In genomic region chr1:135462304-135462703, GRCm38 (mm10) we compare ENCODE assay signal across 10 mouse cellular contexts. TPM values are rescaled to one million over a fixed set of nuclear protein-coding genes. Genes with fewer than 3 reads are reported as not detected.
DNase-seq lines count a peak whose midpoint lies in the region; ATAC-seq and TF ChIP-seq lines count a peak whose summit lies in the region.
"Had no signal": no experiment of that assay in that cellular context is flagged by ENCODE, and none has a peak within 500 bp of the region (broad histone marks: within the 10 kb centered on the region; RNA-seq: fewer than 3 reads in every experiment).

No protein-coding gene starts in this region.

- no peak overlapping the region for H3K9ac ChIP-seq in forebrain, embryonic 14.5 days (ENCODE audit: low read length)
- no peak overlapping the region for H3K9ac ChIP-seq in forebrain, embryonic 13.5 days
- H3K9ac ChIP-seq in midbrain, postnatal 0 days (replicated peaks; ENCODE audit: low read length, poor library complexity, severe bottlenecking): no peak overlapping the region
- H3K9ac ChIP-seq in midbrain, embryonic 14.5 days (replicated peaks; ENCODE audit: low read length): no peak overlapping the region
- H3K9ac ChIP-seq in kidney, embryonic 15.5 days: no peak overlapping the region
- no peak overlapping the region for H3K9ac ChIP-seq in stomach, embryonic 15.5 days
- H3K9ac ChIP-seq: hindbrain, embryonic 12.5 days had no signal

- H3K27ac ChIP-seq in forebrain, embryonic 14.5 days (ENCODE audit: low read depth, low read length): 0 out of 2 replicates have a peak overlapping the region, but pooled peaks have one; percentile 30
- H3K27ac ChIP-seq in forebrain, embryonic 13.5 days: no peak overlapping the region
- H3K27ac ChIP-seq in midbrain, postnatal 0 days (ENCODE audit: low read depth, low read length): no peak overlapping the region
- no peak overlapping the region for H3K27ac ChIP-seq in midbrain, embryonic 14.5 days (replicated peaks; ENCODE audit: low read depth, low read length)
- peak overlapping the region; percentile 81 for H3K27ac ChIP-seq in kidney, embryonic 15.5 days
- H3K27ac ChIP-seq in stomach, embryonic 15.5 days: peak overlapping the region; percentile 74
- H3K27ac ChIP-seq: hindbrain, embryonic 12.5 days had no signal

- peak; percentile 33 for DNase-seq in forebrain, embryonic 14.5 days (ENCODE audit: low spot score)
- peak; percentile 22 for DNase-seq in midbrain, postnatal 0 days (ENCODE audit: low spot score)
- DNase-seq in midbrain, embryonic 14.5 days: no peak
- no peak for DNase-seq in ovary, adult 18-20 months (ENCODE audit: low spot score)
- DNase-seq: cerebellum, adult 11 months had no signal

- H3K27me3 ChIP-seq in forebrain, embryonic 14.5 days (replicated peaks; ENCODE audit: control insufficient read depth, insufficient read depth, low read length): no peaks in the 10 kb centered on the region
- no peaks in the 10 kb centered on the region for H3K27me3 ChIP-seq in forebrain, embryonic 13.5 days
- no peaks in the 10 kb centered on the region for H3K27me3 ChIP-seq in midbrain, postnatal 0 days (ENCODE audit: insufficient read depth, low read length)
- no peaks in the 10 kb centered on the region for H3K27me3 ChIP-seq in midbrain, embryonic 14.5 days (ENCODE audit: control insufficient read depth, insufficient read depth, low read length)
- H3K27me3 ChIP-seq in kidney, embryonic 15.5 days: no peaks in the 10 kb centered on the region
- H3K27me3 ChIP-seq in stomach, embryonic 15.5 days (replicated peaks): no peaks in the 10 kb centered on the region
- H3K27me3 ChIP-seq: hindbrain, embryonic 12.5 days had no signal

- no peaks in the 10 kb centered on the region for H3K9me3 ChIP-seq in forebrain, embryonic 14.5 days (replicated peaks; ENCODE audit: control insufficient read depth, low read length)
- H3K9me3 ChIP-seq in forebrain, embryonic 13.5 days (replicated peaks): no peaks in the 10 kb centered on the region
- no peaks in the 10 kb centered on the region for H3K9me3 ChIP-seq in midbrain, postnatal 0 days (ENCODE audit: low read length)
- no peaks in the 10 kb centered on the region for H3K9me3 ChIP-seq in midbrain, embryonic 14.5 days (ENCODE audit: control insufficient read depth, low read length)
- no peaks in the 10 kb centered on the region for H3K9me3 ChIP-seq in kidney, embryonic 15.5 days (replicated peaks)
- no peaks in the 10 kb centered on the region for H3K9me3 ChIP-seq in stomach, embryonic 15.5 days
- H3K9me3 ChIP-seq: hindbrain, embryonic 12.5 days had no signal

- H3K4me3 ChIP-seq in forebrain, embryonic 14.5 days (ENCODE audit: low read depth, low read length): no peak overlapping the region
- H3K4me3 ChIP-seq in forebrain, embryonic 13.5 days: no peak overlapping the region
- H3K4me3 ChIP-seq in midbrain, postnatal 0 days (ENCODE audit: low read depth, low read length): no peak overlapping the region
- no peak overlapping the region for H3K4me3 ChIP-seq in midbrain, embryonic 14.5 days (replicated peaks; ENCODE audit: low read depth, low read length)
- H3K4me3 ChIP-seq in kidney, embryonic 15.5 days (replicated peaks): no peak overlapping the region
- no peak overlapping the region for H3K4me3 ChIP-seq in stomach, embryonic 15.5 days (replicated peaks)
- H3K4me3 ChIP-seq: hindbrain, embryonic 12.5 days had no signal

- TF ChIP-seq CTCF in midbrain, postnatal 0 days (IDR thresholded peaks at IDR 0.05): no peak

- H3K4me1 ChIP-seq in forebrain, embryonic 14.5 days (ENCODE audit: control insufficient read depth, insufficient read depth, low read length): no peaks in the 10 kb centered on the region
- no peaks in the 10 kb centered on the region for H3K4me1 ChIP-seq in forebrain, embryonic 13.5 days
- no peaks in the 10 kb centered on the region for H3K4me1 ChIP-seq in midbrain, postnatal 0 days (ENCODE audit: insufficient read depth, low read length)
- no peaks in the 10 kb centered on the region for H3K4me1 ChIP-seq in midbrain, embryonic 14.5 days (ENCODE audit: control insufficient read depth, insufficient read depth, low read length)
- H3K4me1 ChIP-seq in kidney, embryonic 15.5 days: peaks cover 24% of the 10 kb centered on the region
- peaks cover 12% of the 10 kb centered on the region for H3K4me1 ChIP-seq in stomach, embryonic 15.5 days
- H3K4me1 ChIP-seq: hindbrain, embryonic 12.5 days had no signal

- 63% methylated on average over 4 of the region's 4 CpGs for WGBS in forebrain, embryonic 14.5 days
- WGBS in forebrain, embryonic 13.5 days: 85% methylated on average over 4 of the region's 4 CpGs
- 81% methylated on average over 4 of the region's 4 CpGs for WGBS in midbrain, postnatal 0 days
- 89% methylated on average over 4 of the region's 4 CpGs for WGBS in midbrain, embryonic 14.5 days
- 43% methylated on average over 4 of the region's 4 CpGs for WGBS in kidney, embryonic 15.5 days
- 42% methylated on average over 4 of the region's 4 CpGs for WGBS in stomach, embryonic 15.5 days

- no peak overlapping the region for H3K4me2 ChIP-seq in forebrain, embryonic 14.5 days (ENCODE audit: low read length)
- no peak overlapping the region for H3K4me2 ChIP-seq in forebrain, embryonic 13.5 days
- H3K4me2 ChIP-seq in midbrain, postnatal 0 days (ENCODE audit: low read depth, low read length, poor library complexity, severe bottlenecking): no peak overlapping the region
- no peak overlapping the region for H3K4me2 ChIP-seq in midbrain, embryonic 14.5 days (ENCODE audit: low read length)
- no peak overlapping the region for H3K4me2 ChIP-seq in kidney, embryonic 15.5 days
- H3K4me2 ChIP-seq in stomach, embryonic 15.5 days: no peak overlapping the region
- H3K4me2 ChIP-seq: hindbrain, embryonic 12.5 days had no signal

- peaks cover 88% of the 10 kb centered on the region for H3K36me3 ChIP-seq in forebrain, embryonic 14.5 days (ENCODE audit: control insufficient read depth, insufficient read depth, low read length)
- H3K36me3 ChIP-seq in forebrain, embryonic 13.5 days (ENCODE audit: poor library complexity, severe bottlenecking): peaks cover 84% of the 10 kb centered on the region
- H3K36me3 ChIP-seq in midbrain, postnatal 0 days (ENCODE audit: insufficient read depth, low read length): peaks cover 84% of the 10 kb centered on the region
- peaks cover 93% of the 10 kb centered on the region for H3K36me3 ChIP-seq in midbrain, embryonic 14.5 days (ENCODE audit: control insufficient read depth, insufficient read depth, low read length)
- H3K36me3 ChIP-seq in kidney, embryonic 15.5 days: peaks cover 77% of the 10 kb centered on the region
- peaks cover 25% of the 10 kb centered on the region for H3K36me3 ChIP-seq in stomach, embryonic 15.5 days

- no peak for ATAC-seq in forebrain, embryonic 14.5 days
- no peak for ATAC-seq in forebrain, embryonic 13.5 days
- no peak for ATAC-seq in midbrain, postnatal 0 days (ENCODE audit: low FRiP score)
- ATAC-seq in midbrain, embryonic 14.5 days (ENCODE audit: low FRiP score, low TSS enrichment): no peak
- no peak for ATAC-seq in kidney, embryonic 15.5 days (replicated peaks; ENCODE audit: low FRiP score)
- ATAC-seq in stomach, embryonic 15.5 days (ENCODE audit: insufficient read depth, low FRiP score, low read depth): no peak
- no peak for ATAC-seq in erythroblast, adult 5-6 weeks (replicated peaks; ENCODE audit: low FRiP score, poor library complexity, severe bottlenecking)

RNA-seq across cellular contexts. Expression of gene Ipo9, which starts 32.0 kb away (rescaled TPM):
- 114 and 135 TPM in 2 replicates for polyA plus RNA-seq in forebrain, embryonic 14.5 days (2014; fragmentation: Nextera tagmentation; extraction: Ambion mirVana)
- polyA plus RNA-seq in forebrain, embryonic 13.5 days (2015; fragmentation: Nextera tagmentation; extraction: Ambion mirVana): 149 and 167 TPM in 2 replicates
- total RNA-seq in midbrain, postnatal 0 days (2014; rRNA removed): 88.7 and 128 TPM in 2 replicates
- polyA plus RNA-seq in midbrain, postnatal 0 days (2015; fragmentation: Nextera tagmentation; extraction: Ambion mirVana): 89.3 and 93.3 TPM in 2 replicates
- polyA plus RNA-seq in midbrain, embryonic 14.5 days (2014; fragmentation: Nextera tagmentation; extraction: Ambion mirVana): 126 and 127 TPM in 2 replicates
- polyA plus RNA-seq in kidney, embryonic 15.5 days (2015; fragmentation: Nextera tagmentation; extraction: Ambion mirVana): 132 and 140 TPM in 2 replicates
- polyA plus RNA-seq in stomach, embryonic 15.5 days (2015; fragmentation: Nextera tagmentation; extraction: Ambion mirVana): 88.7 and 96.5 TPM in 2 replicates
- total RNA-seq in erythroblast, adult 5-6 weeks (2015; ENCODE audit: low replicate concordance): 7.7 and 11.0 TPM in 2 replicates
- total RNA-seq in erythroblast, adult 5-6 weeks (2017; ENCODE audit: low replicate concordance): 13.4 and 17.2 TPM in 2 replicates

Comparison
In these comparisons a context has a peak if more than half of its experiments do, and no peak if none do; other contexts are left out.
1. DNase-seq: peak in forebrain, embryonic 14.5 days (single experiment) and midbrain, postnatal 0 days (single experiment); none in midbrain, embryonic 14.5 days (single experiment) and ovary, adult 18-20 months (single experiment).
2. H3K27ac ChIP-seq: peak in forebrain, embryonic 14.5 days (single experiment), kidney, embryonic 15.5 days (single experiment) and stomach, embryonic 15.5 days (single experiment); none in forebrain, embryonic 13.5 days (single experiment), midbrain, postnatal 0 days (single experiment) and midbrain, embryonic 14.5 days (single experiment).